Mouse (Mus musculus): ENCODE measurements around the gene Cacna1d.

The Cacna1d gene

DNA sequence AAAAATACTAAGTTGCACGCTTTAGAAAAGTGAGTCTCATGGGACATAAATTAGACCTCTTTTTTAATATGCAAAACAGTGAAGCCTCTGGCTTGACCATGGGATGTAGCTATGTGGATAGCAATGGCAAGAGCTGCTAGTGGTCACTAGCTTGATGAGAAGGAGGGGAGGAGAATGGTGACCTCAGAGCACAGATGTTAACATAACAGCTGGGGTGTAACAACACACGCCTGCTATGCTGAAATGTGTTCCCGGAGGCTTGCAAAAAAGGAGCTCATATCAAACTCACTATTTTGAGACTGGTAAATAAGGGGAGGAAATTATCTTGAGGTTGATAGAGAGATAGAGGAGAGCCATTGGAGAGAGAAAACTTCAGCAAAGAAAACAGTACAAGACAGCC lies 32.4 kb downstream of the Cacna1d start:
- no peak for DNase-seq (ENCODE audit: low read depth, low spot score)

DNA sequence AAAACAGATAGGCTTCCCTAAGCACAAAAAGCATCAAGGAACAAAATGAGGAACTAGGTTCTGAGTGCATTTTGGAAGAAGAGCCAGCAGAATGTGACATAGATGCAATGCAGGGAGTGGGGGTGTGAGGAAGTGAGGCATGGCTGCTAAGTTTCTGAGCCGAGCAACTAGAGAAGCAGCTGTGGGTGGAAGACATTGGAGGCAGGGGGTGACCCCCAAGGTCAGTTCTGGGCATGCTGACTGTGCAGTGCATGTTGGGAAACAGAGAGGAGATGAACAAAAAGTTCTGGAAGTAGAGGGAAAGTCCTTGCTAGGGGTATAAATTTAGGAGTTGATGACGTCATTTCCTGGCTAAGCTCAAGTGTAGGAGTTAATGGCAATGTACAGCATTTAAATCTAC lies 33.4 kb downstream of the Cacna1d start:
- DNase-seq (ENCODE audit: low read depth, low spot score): no peak

DNA sequence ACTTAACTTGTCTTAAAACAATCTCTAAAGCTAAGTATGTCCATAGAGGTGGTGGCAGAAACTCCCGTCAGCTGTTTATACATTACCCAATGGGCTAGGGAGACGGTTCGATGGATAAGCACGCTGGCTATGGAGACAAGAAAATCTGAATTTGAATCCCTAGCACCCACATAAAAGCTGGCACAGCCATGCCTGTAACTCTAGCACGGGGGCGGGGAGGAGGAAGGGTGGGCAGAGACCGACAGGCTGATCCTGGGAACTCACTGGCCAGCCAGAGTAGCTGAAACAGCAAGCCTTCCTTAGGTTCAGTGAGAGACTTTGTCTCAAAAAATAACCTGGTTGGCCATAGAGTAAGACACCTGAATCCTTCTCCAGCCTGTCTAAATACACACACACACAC lies 33.8 kb downstream of the Cacna1d start:
- DNase-seq (ENCODE audit: low read depth, low spot score): no peak

- no peak for DNase-seq (ENCODE audit: low read depth, low spot score)
Observed at GRCm38 (mm10) chr14:30455801-30456595, 35.3 kb downstream of the Cacna1d start.

DNA sequence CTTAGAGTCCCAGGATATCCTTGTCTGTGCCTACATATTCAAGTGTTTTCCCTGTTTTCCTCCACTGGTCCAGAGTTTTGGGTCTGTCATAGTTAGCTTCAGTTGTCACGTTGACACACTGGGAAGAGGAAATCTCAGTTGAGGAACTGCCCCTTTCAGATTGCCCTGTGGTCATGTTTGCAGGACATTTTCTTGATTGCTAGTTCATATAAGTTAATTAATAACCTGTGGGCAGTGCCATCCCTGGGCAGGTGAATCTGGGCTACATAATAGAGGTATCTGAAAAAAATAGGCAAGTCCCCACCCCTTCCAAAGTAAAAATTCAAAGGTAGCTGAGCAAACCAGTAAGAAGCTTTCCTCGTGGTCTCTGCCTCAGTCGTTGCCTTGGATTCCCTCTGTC lies 51.3 kb downstream of the Cacna1d start:
- no peak for DNase-seq (ENCODE audit: low read depth, low spot score)

- DNase-seq (ENCODE audit: low read depth, low spot score): no peak
Observed at GRCm38 (mm10) chr14:30435316-30435715, 55.9 kb downstream of the Cacna1d start.

GRCm38 (mm10) chr14:30430446-30430845 lies 60.8 kb downstream of the Cacna1d start:
- no peak for DNase-seq (ENCODE audit: low read depth, low spot score)

GRCm38 (mm10) chr14:30430026-30430425 lies 61.2 kb downstream of the Cacna1d start:
- no peak for DNase-seq (ENCODE audit: low read depth, low spot score)

GRCm38 (mm10) chr14:30429606-30430005 lies 61.6 kb downstream of the Cacna1d start:
- DNase-seq (ENCODE audit: low read depth, low spot score): no peak

GRCm38 (mm10) chr14:30428757-30429156 lies 62.5 kb downstream of the Cacna1d start:
- no peak for DNase-seq (ENCODE audit: low read depth, low spot score)

GRCm38 (mm10) chr14:30425876-30426275 lies 65.4 kb downstream of the Cacna1d start:
- no peak for DNase-seq (ENCODE audit: low read depth, low spot score)

DNA sequence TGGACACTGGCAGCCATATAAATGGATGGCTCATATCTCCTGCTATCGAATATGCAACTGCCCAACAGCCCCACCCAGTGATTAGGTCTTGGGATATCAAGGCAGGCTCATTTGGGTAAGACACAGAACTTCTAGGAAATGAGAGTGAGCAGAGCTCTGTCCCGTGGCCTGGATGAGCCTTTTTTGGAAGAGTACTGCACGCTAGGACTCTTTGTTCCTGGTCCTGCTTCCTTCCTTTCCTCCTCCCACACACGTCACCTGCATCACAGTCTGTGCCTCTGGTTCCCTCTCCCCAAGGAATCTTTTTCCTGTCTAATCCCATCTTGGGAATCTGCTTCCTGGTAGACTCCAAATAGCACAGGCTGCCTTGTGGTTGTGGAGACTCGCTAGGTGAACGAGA lies 66.1 kb downstream of the Cacna1d start:
- DNase-seq (ENCODE audit: low read depth, low spot score): no peak

DNA sequence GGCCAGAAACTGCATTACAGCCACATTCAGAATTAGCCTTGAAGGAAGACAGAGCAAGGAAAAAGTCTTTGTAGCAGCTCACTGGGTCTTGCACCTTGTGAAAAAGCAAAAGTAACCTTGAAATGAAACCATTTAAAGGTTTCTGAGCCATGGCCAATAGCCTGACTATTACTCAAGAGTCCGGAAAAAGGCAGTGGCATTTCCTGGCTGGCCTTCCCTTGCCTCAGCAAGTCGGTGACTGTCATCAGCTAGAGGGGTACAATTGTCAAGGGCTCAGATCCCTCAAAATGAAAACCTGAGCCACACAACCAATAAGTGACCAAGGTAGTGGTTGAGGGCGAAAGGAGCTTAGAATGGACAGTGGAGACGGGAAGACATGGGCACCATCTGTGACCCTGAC lies 66.6 kb downstream of the Cacna1d start:
- no peak for DNase-seq (ENCODE audit: low read depth, low spot score)

GRCm38 (mm10) chr14:30422376-30423140 lies 68.7 kb downstream of the Cacna1d start:
- DNase-seq (ENCODE audit: low read depth, low spot score): no peak

DNA sequence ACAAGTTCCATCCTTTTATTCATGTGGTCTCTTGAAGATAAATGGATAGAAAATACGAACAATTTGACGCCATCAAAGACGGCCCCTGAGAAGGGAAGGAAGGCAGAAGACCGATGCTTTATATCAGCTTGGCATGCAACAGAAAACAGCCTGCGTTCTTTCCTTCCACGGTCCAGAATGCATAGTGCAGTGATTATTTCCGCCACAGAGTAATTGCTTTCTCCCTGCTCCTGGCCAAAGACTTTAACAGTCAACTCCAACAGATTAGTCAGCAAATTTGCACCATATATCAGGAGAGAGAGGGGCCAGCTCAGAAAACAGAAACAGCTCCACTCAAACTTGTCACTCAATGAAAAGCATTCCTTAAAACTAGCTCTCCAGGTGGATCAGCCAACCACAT lies 71.8 kb downstream of the Cacna1d start:
- no peak for DNase-seq (ENCODE audit: low read depth, low spot score)

- DNase-seq (ENCODE audit: low read depth, low spot score): no peak
Observed at GRCm38 (mm10) chr14:30419046-30419445, 72.2 kb downstream of the Cacna1d start.

DNA sequence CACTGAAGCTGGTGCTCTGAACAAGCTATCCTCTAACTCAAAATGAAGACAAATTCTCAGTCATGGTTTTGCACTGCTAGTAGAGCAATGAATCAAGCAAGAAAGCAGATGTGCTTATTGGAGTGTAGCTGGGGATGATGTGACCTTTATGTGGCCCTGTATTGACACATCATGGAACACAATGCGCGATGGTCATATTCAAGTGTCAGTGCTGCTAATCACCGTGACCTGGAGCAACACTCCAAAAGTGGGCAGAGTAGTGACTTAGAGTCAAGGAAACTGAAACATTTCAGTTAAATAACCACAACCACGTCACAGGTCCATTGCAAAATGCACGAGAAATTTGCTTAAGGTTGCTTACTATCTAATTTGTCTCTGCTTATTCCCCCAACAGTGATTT lies 75.4 kb downstream of the Cacna1d start:
- no peak for DNase-seq (ENCODE audit: low read depth, low spot score)

GRCm38 (mm10) chr14:30414131-30414530 lies 77.1 kb downstream of the Cacna1d start:
- DNase-seq (ENCODE audit: low read depth, low spot score): no peak

DNA sequence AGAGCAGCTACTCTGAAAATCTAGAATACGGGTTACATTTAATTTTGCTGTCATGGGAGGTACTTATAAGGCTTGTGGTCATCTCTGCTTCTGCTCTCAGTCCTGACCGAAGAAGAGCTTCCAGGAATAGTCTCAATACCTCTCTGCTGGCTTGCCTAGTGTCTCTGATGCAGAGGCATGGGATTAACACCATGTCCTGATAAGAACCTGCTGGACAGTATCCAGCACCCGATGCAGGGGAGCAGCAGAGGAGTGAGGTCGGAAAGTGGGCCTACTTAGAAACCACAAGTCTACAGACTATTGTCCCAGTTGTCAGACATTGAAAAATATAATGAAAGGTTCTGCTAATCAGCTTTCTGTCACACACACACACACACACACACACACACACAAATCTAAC lies 81.9 kb downstream of the Cacna1d start:
- DNase-seq (ENCODE audit: low read depth, low spot score): no peak

GRCm38 (mm10) chr14:30405456-30406225 lies 85.6 kb downstream of the Cacna1d start:
- DNase-seq (ENCODE audit: low read depth, low spot score): no peak

GRCm38 (mm10) chr14:30378306-30378705 lies 112.9 kb downstream of the Cacna1d start:
- no peak for DNase-seq (ENCODE audit: low read depth, low spot score)

DNA sequence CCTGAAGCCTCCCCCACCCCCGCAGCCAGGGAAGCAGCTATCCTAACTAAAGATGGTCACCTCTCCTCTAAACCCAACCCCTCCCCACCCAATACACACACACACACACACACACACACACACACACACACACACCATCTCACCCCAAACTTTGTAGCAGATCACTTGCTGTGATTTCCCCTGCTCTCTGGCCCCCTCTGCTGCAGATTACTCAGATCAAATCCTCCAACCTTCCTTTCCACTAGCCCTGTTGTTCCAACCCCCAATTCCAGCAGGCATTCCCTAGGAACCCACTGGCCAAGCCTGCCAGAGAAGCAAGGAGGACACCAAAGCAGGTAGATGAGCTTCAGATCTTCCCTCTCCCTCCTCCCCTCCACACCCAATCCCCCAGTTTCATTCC lies 118.4 kb downstream of the Cacna1d start:
- no peak for DNase-seq (ENCODE audit: low read depth, low spot score)
